Mouse (Mus musculus) embryonic fibroblast, embryonic 13.5 days (primary cell): ENCODE results near the gene Ncoa1. TPM values are rescaled to one million over a fixed set of nuclear protein-coding genes. Genes with fewer than 3 reads are reported as not detected.

Source experiments
- H3K27ac ChIP-seq: 2 replicates; pipeline ENCODE4 v1.5.1; 2012; ENCODE audit warnings: low read length, control low read depth, inconsistent platforms; ENCODE audit not compliant: insufficient read depth
- H3K4me1 ChIP-seq: 2 replicates; pipeline ENCODE4 v1.6.1; 2011; ENCODE audit warnings: low read length; ENCODE audit not compliant: control insufficient read depth, insufficient read depth
- H3K4me3 ChIP-seq: 2 replicates; pipeline ENCODE4 v1.5.1; 2011; ENCODE audit warnings: mild to moderate bottlenecking, control low read depth, low read length; ENCODE audit not compliant: insufficient read depth
- CTCF ChIP-seq: IDR thresholded peaks from 2 replicates; pipeline ENCODE4 v1.5.1; 2011; ENCODE audit warnings: mild to moderate bottlenecking, control low read depth, low read length, moderate library complexity, borderline replicate concordance; ENCODE audit not compliant: insufficient read depth
- POLR2A ChIP-seq: IDR thresholded peaks from 2 replicates; pipeline ENCODE4 v1.6.1; 2011; ENCODE audit warnings: low read depth, mild to moderate bottlenecking, control low read depth, low read length, moderate library complexity
- polyA plus RNA-seq: library from polyadenylated mRNA; stranded (reverse); fragments of >200 nt; gene quantifications from 2 replicates; pipeline ENCODE4 v1.2.4, GENCODE M21; 2011; ENCODE audit warnings: low read depth; ENCODE audit not compliant: missing spikeins, insufficient read length

Ncoa1 gene
- polyA plus RNA-seq, 1 experiment, result 24.6 TPM

DNA sequence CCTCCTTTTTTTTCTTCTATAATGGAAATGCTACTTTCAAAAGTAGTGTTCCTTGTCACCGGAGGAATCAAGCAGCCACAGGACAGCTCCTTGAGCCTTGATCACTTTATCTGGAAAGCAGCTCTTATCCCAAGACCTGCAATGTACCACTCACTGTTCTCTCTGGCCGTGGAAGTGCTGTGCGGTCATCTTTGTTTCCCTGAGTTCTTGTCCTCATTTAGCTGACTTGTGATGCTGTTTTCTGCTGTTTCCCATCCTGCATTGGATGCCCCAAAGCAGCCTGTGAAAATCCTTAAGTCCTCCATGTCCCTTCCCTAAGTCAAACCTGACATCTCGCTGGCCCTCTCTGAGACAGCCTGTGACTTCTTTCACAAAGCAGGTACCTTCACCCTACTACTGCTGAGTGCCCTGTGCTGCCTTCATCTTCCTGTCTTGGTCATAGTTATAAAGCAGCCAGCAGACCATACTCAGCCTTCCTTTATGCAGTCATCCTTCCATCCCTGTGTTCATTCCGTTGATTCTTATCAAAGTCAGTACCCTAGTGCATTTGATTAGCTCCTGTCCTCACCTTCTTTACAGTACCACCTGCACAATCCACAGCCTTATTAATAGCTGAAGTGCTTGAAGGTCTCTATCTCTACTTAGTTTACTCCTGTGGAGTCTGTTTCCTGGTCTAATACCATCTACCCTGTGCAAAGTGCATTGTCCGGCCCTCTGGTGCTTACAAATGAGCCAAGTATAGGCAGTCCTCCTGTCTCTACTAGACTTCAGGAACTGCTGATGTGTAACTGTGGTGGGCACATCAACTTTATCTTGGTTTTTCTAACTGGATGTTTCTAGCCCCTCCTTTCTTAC is 1.2 kb upstream of the Ncoa1 start:
- H3K4me3 ChIP-seq, result no peak overlapping the region

DNA sequence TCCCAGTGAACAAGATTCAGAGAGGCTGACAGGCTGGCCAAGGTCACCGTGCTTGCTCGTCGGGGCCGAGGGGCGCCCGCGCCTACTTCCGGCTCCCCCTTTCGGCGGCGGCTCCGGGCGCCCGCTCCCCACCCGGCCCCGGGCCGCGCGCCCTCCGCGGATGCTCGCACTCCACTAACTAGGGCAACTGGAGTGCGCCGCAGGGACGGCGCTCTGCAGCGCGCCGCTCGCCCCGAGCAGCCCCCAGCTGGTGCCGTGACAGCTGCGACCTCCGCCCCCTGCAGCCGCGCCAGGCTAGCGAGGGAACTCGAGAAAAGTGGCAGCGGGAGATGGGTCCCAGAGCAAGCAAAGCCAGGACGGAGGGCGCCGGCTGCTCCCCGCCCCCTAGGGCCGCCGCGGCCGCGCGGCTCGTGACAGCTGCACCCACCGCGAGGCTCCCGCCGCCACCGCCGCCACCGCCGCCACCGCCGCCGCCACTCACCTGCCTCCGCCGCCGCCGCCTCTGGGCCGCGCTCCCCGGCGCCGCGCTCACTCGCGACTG is 621 bp downstream of the Ncoa1 start:
- no peak overlapping the region for H3K27ac ChIP-seq
- peak overlapping the region; percentile 52 for H3K4me3 ChIP-seq
- H3K4me1 ChIP-seq, result peaks cover 4% of the 10 kb centered on the region; the same call in 1 of the 2 replicates
- TF ChIP-seq CTCF (no peak), POLR2A (no peak)

More for the DNA sequence above, 1.2 kb upstream of the Ncoa1 start:
- Histone ChIP-seq H3K4me1 (peaks cover 4% of the 10 kb centered on the region; the same call in 1 of the 2 replicates), H3K27ac (no peak overlapping the region)
- TF ChIP-seq POLR2A (no peak), CTCF (no peak)

DNA sequence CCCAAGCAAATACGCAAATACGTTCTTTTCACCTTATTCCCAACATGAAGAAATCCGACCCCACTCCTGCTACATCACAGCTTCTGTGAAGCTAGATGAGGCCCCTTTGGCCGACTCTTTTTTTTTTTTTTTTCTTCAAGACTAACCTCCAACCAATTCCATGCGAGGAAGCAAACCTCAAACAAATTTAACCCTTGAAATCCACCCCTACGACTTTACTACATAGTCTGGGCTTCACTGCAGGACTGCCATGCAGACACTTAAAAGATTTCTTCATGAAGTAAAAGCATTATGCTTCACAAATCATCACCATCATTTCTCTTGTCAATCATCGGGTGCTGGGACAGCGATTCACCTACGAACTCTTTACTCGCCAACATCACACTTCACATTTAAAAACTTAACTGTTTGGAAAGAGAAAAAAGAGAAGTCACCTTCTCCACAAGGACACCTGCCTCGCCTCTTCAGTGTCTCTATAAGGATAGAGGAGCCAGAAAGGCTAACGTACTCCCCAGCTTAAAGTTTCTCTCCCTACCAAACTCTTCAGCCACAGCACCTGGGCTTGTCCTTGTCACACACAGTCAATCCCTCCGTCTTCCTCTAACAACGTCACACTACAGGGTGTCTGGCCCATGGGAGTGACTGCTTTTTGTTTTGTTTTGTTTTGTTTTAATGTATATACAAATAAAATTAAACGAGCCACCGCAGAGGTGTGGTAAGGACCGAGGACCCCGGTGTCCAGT is 1.6 kb downstream of the Ncoa1 start:
- Histone ChIP-seq H3K4me1 (peaks cover 4% of the 10 kb centered on the region; the same call in 1 of the 2 replicates), H3K27ac (no peak overlapping the region), H3K4me3 (peak overlapping the region; percentile 52)
- no peak for TF ChIP-seq CTCF
- TF ChIP-seq POLR2A, result no peak

DNA sequence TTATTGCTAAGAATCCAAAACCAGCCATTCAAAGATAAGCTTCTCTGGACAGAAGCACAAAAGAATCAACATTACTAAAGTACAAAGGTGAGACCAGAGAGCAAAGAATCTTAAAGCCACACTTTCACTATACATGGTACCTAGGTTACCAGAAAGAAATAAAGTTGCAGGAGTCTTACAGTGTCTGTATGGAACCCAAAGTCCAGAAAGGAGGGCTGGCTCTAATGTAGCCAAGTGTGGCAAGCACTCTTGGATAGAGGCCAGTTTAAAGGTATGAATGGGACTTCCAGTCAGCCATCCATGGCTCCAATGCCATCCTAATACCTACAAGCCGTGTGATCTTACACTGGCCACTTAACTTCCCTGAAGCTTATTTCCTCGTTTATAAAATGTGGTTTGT is 7.9 kb downstream of the Ncoa1 start:
- Histone ChIP-seq H3K4me1 (no peaks in the 10 kb centered on the region), H3K27ac (no peak overlapping the region), H3K4me3 (no peak overlapping the region)
- TF ChIP-seq POLR2A (no peak), CTCF (no peak)

DNA sequence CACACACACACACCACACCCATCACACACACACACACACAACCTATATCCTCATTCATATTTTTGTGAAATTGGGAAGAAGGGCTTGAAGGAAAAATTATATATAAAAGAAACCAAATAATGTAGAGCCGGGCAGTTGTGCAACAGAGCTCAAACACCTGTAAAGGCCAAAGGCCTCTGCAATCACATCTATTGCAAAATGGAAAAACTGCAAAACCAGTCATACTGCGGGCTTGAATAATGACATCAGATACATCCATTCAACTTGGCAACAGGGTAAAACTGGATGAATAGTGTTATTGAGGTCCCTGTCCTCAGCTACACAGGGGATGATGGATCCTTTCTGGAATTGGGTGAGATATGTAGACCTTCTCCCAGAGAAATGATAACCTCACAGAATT is 13.3 kb downstream of the Ncoa1 start:
- Histone ChIP-seq H3K4me1 (no peaks in the 10 kb centered on the region), H3K4me3 (no peak overlapping the region), H3K27ac (no peak overlapping the region)
- TF ChIP-seq POLR2A, result no peak
- no peak for TF ChIP-seq CTCF

DNA sequence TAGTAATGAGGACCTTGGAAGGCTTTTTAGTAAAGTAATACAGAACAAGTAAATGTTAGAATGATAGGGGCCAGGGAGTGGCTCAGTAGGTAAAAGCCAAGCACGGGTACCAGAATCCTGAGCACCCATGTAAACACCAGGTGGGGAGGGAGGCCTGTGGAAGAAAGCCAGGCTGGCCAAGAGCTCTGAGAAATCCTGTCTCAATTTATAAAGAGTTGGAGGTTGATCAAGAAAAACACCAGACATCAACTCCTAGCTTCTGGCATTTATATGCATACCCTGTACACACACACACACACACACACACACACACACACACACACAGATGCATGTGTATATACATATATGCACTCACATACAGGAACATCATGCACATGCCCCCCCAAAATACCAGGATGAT is 14.6 kb downstream of the Ncoa1 start:
- TF ChIP-seq POLR2A, result no peak
- TF ChIP-seq CTCF, result no peak

DNA sequence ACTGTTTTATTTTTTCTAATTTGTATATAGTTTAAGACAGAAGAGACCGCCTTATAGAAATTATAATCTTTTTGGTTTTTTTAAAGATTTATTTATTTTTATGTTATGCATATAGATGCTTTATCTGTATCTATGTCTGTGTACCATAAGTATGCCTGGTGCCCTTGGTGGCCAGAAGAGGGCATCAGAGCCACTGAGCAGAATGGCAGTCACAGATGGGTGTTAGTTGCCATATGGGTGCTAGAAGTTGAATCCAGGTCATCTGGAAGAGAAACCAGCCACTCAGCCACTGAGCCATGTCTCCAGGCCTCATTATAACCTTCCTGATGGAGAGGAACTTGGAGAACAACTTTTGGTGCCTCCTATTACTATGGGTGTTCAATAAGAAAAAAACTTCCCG is 16.0 kb downstream of the Ncoa1 start:
- Histone ChIP-seq H3K4me1 (no peaks in the 10 kb centered on the region), H3K4me3 (no peak overlapping the region), H3K27ac (no peak overlapping the region)
- peak; percentile 49; the same call in 1 of the 2 replicates for TF ChIP-seq CTCF
- no peak for TF ChIP-seq POLR2A

More for the DNA sequence above, 14.6 kb downstream of the Ncoa1 start:
- no peak overlapping the region for H3K4me3 ChIP-seq
- no peak overlapping the region for H3K27ac ChIP-seq
- no peaks in the 10 kb centered on the region for H3K4me1 ChIP-seq

DNA sequence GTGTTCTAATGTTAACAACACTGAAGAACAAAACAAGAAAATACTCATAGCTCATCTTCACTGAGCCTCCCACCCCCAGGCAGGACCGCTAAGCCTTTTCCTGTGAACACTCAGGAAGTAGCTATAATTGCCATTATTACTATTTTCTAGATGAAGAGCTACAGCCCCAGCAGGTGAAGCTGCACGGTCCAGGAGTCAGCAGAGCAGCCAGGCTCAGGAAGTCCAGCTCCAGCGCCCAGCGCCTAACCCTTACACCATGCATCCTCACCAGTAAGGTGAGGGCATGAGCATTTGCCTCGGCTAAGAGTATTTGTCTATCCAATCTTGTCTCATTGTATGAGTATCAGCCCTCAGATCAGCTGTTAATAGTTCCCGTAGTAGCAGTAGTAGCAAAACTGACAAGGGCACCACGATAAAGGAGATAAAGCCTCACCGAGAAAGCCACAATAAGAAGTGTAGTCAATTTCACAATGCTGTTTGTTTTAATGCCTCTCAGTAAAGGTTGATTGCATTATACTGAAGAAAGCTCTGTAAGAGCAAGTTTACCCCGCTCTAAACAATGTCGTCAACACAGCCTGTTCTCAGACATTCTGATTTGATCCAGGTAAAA is 21.9 kb downstream of the Ncoa1 start:
- Histone ChIP-seq H3K4me1 (no peaks in the 10 kb centered on the region), H3K4me3 (no peak overlapping the region), H3K27ac (no peak overlapping the region)
- TF ChIP-seq POLR2A (no peak), CTCF (no peak)

DNA sequence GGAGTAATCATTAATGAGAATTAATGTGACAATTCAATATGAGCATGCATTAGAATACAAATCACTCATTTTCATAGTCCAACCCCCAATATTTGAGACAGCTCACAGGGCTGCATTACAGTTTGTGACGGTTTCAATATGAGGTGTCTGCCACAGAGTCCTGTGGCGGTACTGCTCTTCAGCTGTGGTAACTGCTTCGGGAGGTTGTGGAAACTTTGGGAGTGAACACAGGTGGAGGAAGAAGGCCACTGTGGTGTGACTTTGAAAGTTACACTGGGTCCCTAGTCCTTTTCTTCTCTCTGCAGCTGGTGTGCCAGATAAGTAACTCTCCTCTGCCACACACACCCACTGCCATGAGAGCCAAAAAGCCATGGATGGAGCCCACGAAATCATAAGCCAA is 22.7 kb downstream of the Ncoa1 start:
- no peak for TF ChIP-seq POLR2A
- TF ChIP-seq CTCF, result no peak
- Histone ChIP-seq H3K27ac (no peak overlapping the region), H3K4me1 (no peaks in the 10 kb centered on the region), H3K4me3 (no peak overlapping the region)
